Mouse (Mus musculus) kidney, postnatal 10 days (tissue): Measurements from ENCODE around the gene Cd7.
"Not testable (repeated sequence)": the region's sequence is repeated elsewhere in the genome, so short reads cannot be mapped to it uniquely, and the experiment has no call there.

ENCODE experiments used
- DNase-seq: peaks from one replicate; pipeline ENCODE4 v3.0.0; 2021; ENCODE audit warnings: mixed read lengths

The Cd7 gene

DNA sequence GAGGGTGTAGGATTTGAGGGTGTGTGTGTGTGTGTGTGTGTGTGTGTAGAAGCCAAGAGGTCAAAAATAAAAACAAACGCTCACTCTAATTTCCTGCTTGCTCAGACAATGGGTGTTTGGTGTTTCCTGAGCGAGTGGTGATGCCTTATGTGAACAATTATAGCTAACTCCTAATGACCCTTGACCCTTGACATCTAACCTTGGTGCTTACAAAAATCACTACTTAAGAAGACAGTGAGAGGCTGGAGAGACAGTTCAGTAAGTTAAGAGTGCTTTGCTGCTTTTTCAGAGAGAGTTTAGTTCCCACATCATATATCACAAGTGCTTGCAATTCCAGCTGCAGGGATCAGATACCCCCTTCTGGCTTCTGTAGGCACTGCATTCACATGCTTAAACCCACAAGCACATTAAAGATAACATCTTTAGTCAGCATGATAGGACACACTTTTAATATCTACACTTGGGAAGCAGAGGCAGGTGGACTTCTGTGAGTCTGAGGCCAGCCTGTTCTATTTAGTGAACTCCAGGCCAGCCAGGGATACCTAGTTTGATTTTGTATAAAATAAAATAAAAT, 8.7 kb upstream of the Cd7 start:
- peak; percentile 60 for DNase-seq

- no peak for DNase-seq
Measured at GRCm38 (mm10) chr11:121045286-121045685, 6.1 kb upstream of the Cd7 start.

DNA sequence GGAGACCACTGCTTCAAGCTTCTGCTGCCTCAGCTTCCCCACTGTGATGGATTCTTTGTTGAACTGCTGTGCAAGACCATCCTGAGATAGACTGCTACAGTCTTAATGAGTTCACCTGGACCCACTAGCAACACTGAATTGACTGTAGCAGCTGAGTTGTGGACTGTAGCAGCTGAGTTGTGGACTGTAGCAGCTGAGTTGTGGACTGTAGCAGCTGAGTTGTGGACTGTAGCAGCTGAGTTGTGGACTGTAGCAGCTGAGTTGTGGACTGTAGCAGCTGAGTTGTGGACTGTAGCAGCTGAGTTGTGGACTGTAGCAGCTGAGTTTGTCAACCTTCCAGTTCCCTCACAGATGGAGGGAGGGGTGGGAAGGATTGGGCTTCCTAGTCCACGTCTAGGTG, 3.8 kb upstream of the Cd7 start:
- DNase-seq: not testable (repeated sequence)

DNA sequence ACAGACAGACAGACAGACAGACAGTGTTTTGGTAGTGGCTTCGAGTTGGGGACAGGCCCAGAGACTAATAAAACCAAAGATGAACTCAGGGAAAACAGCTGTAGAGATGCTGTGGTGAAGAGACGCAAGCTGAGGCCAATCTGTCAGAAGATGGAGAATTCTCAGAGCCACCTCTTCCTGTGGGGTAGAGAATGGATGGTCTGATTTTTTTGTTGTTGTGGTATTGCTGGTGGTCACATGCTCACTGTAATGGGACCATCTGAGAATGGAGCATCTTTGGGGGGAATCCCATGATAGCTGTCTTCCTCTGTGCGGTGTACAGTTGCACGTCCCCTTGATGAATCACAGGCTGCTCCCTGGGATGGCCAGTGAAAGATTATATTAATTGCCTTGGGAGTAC, 3.3 kb upstream of the Cd7 start:
- DNase-seq: no peak

DNA sequence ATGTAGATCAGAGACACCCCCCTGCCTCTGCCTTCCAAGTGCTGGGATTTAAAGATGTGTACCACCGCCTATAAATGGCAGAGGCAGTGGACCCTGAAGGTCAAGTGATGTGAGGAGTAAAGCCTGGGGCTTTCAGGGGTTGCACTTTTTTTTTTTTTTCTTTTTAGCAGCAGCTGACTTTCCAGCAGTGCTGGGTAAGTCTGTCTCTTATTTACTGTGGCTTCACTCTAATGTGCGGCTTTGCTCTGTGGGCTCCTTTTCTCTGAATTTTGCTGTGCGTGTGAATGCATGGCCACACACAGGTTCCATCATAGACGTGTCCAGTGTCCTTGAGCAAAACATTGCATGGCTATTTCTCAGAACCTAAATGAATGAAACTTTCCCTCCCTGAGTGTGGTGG, 2.4 kb upstream of the Cd7 start:
- no peak for DNase-seq

- DNase-seq: peak; percentile 91
Measured at GRCm38 (mm10) chr11:121041212-121041611, 2.0 kb upstream of the Cd7 start.

- no peak for DNase-seq
Measured at GRCm38 (mm10) chr11:121038366-121039240, 615 bp downstream of the Cd7 start.

DNA sequence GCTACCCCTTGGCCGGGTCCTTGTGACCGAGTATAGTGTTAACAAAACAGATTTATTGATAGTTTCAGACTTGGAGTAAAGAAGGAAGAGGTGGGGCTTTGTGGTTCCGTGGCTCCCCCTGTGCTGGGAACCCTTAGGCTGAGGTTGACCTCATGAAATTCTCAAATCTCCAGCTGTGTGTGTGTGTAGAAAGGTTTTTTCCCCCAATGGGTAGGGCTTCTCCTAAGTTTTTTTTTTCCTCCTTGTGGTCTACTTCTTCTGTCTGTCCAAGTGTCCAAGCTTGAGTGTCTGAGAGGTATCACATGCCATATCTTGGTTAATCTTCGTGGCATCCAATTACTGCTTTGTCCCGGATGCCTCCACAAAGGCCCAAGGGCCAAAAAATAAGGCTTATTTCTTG, 6.1 kb downstream of the Cd7 start:
- DNase-seq: no peak

DNA sequence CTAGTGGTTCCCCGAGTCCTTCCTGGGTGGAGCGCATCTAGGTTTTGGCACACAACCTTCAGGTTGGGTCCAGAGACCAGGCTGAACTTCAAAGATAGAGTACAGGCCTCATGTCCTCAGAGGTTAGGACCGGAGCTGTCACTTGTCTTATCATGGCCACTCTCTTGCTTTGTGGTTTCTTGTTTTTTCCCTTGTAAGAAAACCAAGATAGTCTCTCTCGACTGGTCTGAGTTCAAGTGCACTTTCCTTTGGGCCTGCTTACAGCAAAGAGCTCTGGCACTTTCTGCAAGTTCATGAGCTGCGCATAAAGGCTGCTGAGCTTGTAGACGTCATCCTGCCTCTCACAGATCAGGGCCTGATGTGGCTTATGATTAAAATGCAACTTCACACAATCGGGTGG, 12.0 kb downstream of the Cd7 start:
- DNase-seq: no peak

- no peak for DNase-seq
Measured at GRCm38 (mm10) chr11:121024163-121024562, 15.1 kb downstream of the Cd7 start.

GRCm38 (mm10) chr11:121019501-121019900, 19.7 kb downstream of the Cd7 start:
- DNase-seq: no peak

DNA sequence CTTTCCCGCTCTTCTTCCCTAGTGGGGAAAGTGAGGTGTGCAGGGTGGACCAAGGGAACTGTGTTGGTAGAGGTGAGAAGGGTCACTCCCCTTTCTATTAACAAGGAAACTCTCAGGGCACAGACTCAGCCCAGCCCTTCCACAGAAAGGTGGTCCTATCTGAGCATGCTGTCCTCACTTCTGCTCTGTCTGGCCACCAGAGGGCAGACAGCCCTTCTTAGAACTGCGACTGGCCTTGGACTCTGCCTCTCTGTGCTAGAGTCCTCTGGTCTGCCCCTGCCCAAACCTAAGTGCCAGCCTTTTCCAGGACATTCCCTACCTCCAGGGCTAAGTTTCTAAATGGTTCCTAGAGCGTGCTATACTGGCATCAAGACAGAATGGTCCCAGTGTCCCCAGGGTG, 21.5 kb downstream of the Cd7 start:
- peak; percentile 86 for DNase-seq

GRCm38 (mm10) chr11:121015472-121015871, 23.7 kb downstream of the Cd7 start:
- DNase-seq: no peak

GRCm38 (mm10) chr11:121014896-121015300, 24.3 kb downstream of the Cd7 start:
- peak; percentile 47 for DNase-seq

DNA sequence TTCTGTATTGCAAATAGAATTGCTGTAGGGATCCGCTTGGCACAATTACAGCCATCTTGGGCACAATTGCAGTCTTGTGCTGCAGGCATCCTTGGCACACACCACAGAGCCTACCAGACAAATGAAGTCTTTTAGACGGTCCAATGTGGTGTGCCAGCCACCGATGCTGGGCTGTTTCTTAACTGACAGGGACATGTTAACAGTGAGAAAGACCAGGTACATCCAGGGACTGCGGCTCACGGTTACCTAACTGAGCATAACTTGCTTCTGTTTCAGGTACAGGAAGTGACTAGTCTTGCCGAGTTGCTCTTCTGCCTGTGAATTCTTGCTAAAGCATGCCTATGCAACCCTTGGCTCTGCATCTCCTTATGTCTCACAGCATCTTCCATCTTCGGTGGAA, 25.6 kb downstream of the Cd7 start:
- no peak for DNase-seq

GRCm38 (mm10) chr11:121010044-121010755, 29.0 kb downstream of the Cd7 start:
- DNase-seq: no peak

DNA sequence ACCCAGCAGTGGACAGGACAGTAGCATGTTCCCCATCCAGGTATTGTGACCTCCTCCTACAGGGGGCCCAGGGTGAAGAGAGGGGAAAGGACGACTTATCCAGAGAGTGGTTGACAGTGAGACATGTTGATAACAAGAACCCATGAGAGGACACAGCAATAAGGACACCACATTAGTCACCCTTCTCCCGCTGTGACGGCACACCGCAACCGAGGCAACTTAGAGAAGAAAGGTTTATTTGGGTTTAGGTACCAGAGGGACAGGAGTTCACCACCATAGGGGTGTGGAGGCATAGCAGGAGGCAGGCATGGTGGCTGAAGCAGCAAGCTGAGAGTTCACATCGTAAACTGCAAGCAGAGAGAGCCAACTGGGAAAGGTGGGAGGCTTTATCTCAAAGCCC, 33.0 kb downstream of the Cd7 start:
- DNase-seq: no peak

DNA sequence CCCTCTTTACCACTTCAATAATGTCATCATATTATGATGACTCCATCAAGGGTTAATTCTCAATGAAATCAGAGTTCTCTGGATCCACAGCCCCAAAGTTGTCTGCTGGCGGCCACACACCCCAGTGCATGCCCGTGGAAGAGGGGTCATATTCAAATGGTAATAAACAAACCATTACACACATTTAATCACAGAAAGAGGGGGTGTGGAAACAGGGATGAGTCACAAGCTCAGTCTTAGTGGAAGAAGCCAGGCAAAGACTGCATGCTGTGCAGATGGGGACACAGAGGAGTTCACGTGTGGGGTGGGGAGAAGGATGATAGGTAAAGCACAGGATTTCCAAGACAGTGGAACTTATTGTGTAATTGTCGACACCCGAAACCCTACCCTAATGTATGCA, 34.9 kb downstream of the Cd7 start:
- no peak for DNase-seq

GRCm38 (mm10) chr11:121001966-121002365, 37.3 kb downstream of the Cd7 start:
- peak; percentile 47 for DNase-seq

- DNase-seq: no peak
Measured at GRCm38 (mm10) chr11:120994741-120995140, 44.5 kb downstream of the Cd7 start.

DNA sequence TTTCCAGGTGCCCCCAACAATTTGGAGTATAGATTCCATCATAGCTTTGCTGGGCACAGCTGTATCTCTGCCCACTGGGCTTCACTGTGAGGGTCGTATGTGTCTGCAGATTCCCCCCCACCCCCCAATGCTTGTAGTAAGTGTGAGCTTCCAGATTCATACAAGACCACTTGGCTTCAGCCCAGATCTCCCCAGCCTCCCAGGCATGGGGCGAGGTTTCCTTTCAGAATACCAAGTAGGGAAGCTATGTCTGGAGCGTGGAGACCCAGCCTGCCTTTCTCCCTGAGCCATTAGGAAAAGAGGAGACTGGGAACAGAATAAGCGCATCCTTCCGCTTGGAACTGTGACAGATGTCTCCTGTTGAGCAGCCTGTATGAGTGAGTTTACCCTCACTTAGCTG, 45.6 kb downstream of the Cd7 start:
- DNase-seq: peak; percentile 24

DNA sequence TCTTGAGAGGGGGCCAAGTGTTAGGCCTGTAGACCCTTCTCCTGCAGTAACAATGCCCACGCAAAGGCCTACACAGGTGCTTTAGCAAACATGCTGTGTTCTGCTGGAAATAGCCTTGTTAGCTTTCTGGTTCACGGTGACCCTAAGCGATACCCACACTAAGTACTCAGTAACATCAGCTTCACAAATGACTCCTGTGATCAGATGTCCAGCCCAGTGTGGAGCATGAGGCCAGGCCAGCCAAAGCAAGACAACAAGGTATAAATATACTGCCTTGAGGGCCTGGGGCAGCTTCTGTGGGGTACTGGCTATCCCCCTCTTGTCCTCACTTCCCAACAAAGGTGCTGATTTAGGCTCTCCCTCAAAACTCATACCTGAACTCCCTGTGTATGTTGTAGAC, 46.1 kb downstream of the Cd7 start:
- no peak for DNase-seq

DNA sequence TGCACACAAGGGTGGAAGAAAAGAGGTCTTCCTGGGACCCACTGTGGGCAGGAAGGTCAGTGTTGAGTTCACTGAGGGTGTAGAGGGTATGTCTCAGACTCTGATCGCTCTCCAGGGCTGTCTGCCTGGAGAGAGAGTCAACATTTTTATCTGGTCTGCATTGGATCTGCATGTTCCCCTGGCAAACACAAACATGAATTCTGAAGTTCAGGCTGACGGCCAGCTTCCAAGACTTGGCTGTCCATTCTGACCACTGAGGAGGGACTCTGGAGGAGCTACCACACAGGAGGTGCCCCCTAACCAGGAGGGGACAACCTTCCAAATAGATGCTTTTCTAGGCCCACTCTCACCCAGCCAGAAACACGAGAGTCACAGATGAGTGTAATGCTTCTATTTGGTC, 47.4 kb downstream of the Cd7 start:
- peak; percentile 22 for DNase-seq

GRCm38 (mm10) chr11:120990951-120991526, 48.2 kb downstream of the Cd7 start, which contains the start of gene Csnk1d:
Csnk1d (minus strand) TSS chr11:120991330.
- DNase-seq: peak; percentile 100
